Mouse (Mus musculus) midbrain, embryonic 11.5 days (tissue): ENCODE measurements around the gene Dnal4. TPM values are rescaled to one million over a fixed set of nuclear protein-coding genes. Genes with fewer than 3 reads are reported as not detected.

Experiments
- ATAC-seq: fragments of 200-750 bp; cut with Nextera tagmentation; 2 replicates; pipeline ENCODE4 v1.8.0; 2017; ENCODE audit warnings: moderate TSS enrichment, moderate library complexity; ENCODE audit not compliant: low FRiP score
- DNase-seq: peaks from one replicate; pipeline ENCODE4 v3.0.0; 2015; ENCODE audit warnings: low spot score; ENCODE audit errors: missing footprints
- H3K27ac ChIP-seq: fragments of 300-500 bp; sonication (generic); 2 replicates; pipeline ENCODE4 v1.5.1; 2014; ENCODE audit warnings: low read depth, low read length
- H3K27me3 ChIP-seq: fragments of 300-500 bp; sonication (generic); 2 replicates; pipeline ENCODE4 v1.6.1; 2014; ENCODE audit warnings: mild to moderate bottlenecking, low read length, moderate library complexity, mixed read lengths; ENCODE audit not compliant: control insufficient read depth, insufficient read depth
- H3K36me3 ChIP-seq: fragments of 300-500 bp; sonication (generic); 2 replicates; pipeline ENCODE4 v1.6.1; 2014; ENCODE audit warnings: mild to moderate bottlenecking, low read length, moderate library complexity, mixed read lengths; ENCODE audit not compliant: control insufficient read depth, insufficient read depth
- H3K4me1 ChIP-seq: fragments of 300-500 bp; sonication (generic); 2 replicates; pipeline ENCODE4 v1.6.1; 2014; ENCODE audit warnings: low read length; ENCODE audit not compliant: control insufficient read depth, insufficient read depth
- H3K4me2 ChIP-seq: fragments of 300-500 bp; sonication (generic); 2 replicates; pipeline ENCODE4 v1.6.1; 2014; ENCODE audit warnings: mild to moderate bottlenecking, moderate library complexity
- H3K4me3 ChIP-seq: fragments of 300-500 bp; sonication (generic); 2 replicates; pipeline ENCODE4 v1.5.1; 2014; ENCODE audit warnings: low read depth, low read length
- H3K9ac ChIP-seq: fragments of 300-500 bp; sonication (generic); 2 replicates; pipeline ENCODE4 v1.6.1; 2014; ENCODE audit warnings: low read length
- H3K9me3 ChIP-seq: fragments of 300-500 bp; sonication (generic); 2 replicates; pipeline ENCODE4 v1.6.1; 2016; ENCODE audit warnings: low read length; ENCODE audit not compliant: control insufficient read depth
- WGBS: fragments of 180-500 bp; shearing (Covaris S2); extraction: QIAGEN DNeasy Blood & Tissue Kit; methylation state at CpG from one replicate; pipeline ENCODE4 v1.1.7; 2014; 5-methylcytosine and 5-hydroxymethylcytosine counted together
- polyA plus RNA-seq: library from polyadenylated mRNA; unstranded; fragments of >200 nt; fragmentation: Nextera tagmentation; extraction: Ambion mirVana; gene quantifications from 2 replicates; pipeline ENCODE4 v1.2.1, GENCODE M21; 2014

Gene Dnal4
- polyA plus RNA-seq, 1 experiment from 2014 or later = 72.1 TPM

DNA sequence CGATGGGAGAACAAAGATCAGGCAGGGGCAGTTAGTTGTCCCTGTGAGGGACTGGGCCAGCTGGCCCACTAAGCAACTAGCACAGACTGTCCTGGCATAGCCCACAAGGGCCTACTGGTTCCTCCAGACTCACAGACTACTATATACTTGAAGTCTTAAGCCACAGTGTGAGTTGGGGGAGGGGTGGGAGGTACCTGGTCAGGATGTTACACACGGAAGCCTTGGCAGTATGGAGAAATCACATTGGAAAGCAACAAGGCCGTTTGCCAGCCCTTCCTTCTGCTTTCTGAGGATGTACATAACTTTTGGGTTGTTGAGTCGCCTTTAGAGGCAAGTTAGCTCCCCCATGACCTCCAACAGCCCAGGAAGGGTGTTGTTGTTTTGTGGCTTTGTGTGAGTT, 44.0 kb downstream of the Dnal4 start:
- Histone ChIP-seq H3K4me2 (no peak overlapping the region), H3K9me3 (no peaks in the 10 kb centered on the region), H3K9ac (no peak overlapping the region), H3K27ac (no peak overlapping the region), H3K27me3 (no peaks in the 10 kb centered on the region), H3K4me1 (no peaks in the 10 kb centered on the region), H3K4me3 (no peak overlapping the region), H3K36me3 (peaks cover 7% of the 10 kb centered on the region)
- ATAC-seq (no peak), DNase-seq (no peak)
- WGBS = 80% methylated on average over 4 of the region's 4 CpGs

- Histone ChIP-seq H3K4me1 (no peaks in the 10 kb centered on the region), H3K4me2 (no peak overlapping the region), H3K9me3 (no peaks in the 10 kb centered on the region), H3K27ac (no peak overlapping the region), H3K27me3 (no peaks in the 10 kb centered on the region), H3K36me3 (peaks cover 5% of the 10 kb centered on the region; the same call in 1 of the 2 replicates), H3K4me3 (no peak overlapping the region), H3K9ac (no peak overlapping the region)
- DNase-seq (no peak), ATAC-seq (no peak)
- 98% methylated on average over 8 of the region's 8 CpGs for WGBS
Observed at GRCm38 (mm10) chr15:79733192-79733591, 44.5 kb downstream of the Dnal4 start.

DNA sequence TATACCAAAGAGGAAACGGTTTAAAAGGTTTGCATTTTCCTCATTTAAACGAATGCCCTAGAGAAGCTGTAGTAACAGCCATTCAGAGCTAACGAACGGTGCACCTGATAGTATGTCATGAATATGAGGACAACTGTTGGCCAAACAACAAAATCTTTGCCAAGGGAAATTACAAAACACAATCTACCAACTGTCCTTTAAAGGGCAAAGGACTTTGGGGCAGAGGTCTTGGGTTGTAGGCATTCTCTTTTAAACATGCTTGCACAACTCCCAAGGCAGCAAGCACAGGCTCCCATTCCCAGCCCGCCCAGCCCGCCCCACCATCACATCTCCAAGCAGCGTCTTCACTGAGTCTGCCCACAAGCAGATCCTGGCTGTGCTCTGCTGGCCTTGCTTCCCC, 46.1 kb downstream of the Dnal4 start:
- H3K27me3 ChIP-seq = no peaks in the 10 kb centered on the region
- H3K4me3 ChIP-seq = no peak overlapping the region
- WGBS = 84% methylated on average over 7 of the region's 7 CpGs
- no peak overlapping the region for H3K27ac ChIP-seq
- ATAC-seq = no peak
- H3K9me3 ChIP-seq = no peaks in the 10 kb centered on the region
- H3K9ac ChIP-seq = no peak overlapping the region
- DNase-seq = no peak
- H3K36me3 ChIP-seq = peaks cover 3% of the 10 kb centered on the region; the same call in 1 of the 2 replicates
- no peaks in the 10 kb centered on the region for H3K4me1 ChIP-seq
- H3K4me2 ChIP-seq = no peak overlapping the region

DNA sequence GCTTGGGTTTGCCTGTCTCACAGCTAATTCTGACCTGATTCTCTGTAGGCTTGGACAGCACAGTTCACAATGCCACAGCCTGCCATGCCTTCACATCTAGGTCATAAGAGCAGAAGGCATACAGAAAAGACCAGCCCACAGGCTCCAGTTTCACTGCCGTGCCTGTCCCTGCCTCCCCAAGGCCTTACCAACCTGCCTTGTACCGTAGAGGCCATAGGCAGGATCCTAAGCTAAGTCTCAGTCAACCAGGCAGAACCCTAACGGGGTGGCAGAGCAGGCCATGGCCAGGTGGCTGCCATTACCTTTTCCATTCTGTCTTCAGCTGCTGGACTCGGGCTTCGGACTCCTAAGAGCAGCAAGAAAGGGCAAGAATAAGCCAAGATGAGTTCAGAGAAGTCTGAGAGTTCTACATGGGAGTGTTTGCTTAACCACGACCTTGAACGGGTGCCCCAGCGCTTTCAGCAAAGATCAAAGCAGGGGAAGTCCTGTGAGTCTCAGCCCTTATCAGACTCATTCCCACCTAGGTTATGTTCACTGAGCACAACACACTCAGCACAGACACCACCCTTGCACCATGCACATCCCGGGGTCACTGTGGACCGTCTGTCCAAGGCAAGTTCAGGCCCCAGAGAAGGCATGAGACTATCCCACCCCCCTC, 48.8 kb downstream of the Dnal4 start:
- Histone ChIP-seq H3K36me3 (0 out of 2 replicates have a peak, but pooled peaks cover 4% of the 10 kb centered on the region), H3K27me3 (no peaks in the 10 kb centered on the region), H3K27ac (no peak overlapping the region)

DNA sequence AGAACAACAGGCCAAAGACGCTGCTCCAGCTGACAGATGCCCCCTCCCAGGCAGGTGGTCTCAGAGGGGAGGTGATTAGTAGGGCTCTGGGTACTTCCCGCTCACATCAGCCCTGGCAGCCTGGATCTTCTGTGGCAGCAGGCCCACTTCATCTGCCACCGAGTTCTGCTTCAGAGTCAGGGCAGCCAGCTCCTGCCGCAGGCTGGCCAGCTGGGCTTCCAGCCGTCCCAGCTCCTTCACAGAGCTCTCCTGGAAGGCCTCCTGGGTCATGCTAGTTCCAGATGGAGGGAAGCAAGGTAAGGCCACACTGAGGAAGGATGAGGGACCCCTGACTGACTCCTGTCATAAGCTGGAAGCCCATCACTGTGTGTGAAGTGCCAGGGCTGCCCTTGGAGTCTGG, 49.3 kb downstream of the Dnal4 start:
- WGBS = 55% methylated on average over 5 of the region's 5 CpGs
- Histone ChIP-seq H3K9me3 (no peaks in the 10 kb centered on the region), H3K36me3 (0 out of 2 replicates have a peak, but pooled peaks cover 4% of the 10 kb centered on the region), H3K9ac (no peak overlapping the region), H3K4me1 (no peaks in the 10 kb centered on the region), H3K27ac (no peak overlapping the region), H3K27me3 (no peaks in the 10 kb centered on the region), H3K4me3 (no peak overlapping the region), H3K4me2 (no peak overlapping the region)
- no peak for DNase-seq
- ATAC-seq = no peak

More for the DNA sequence above, 48.8 kb downstream of the Dnal4 start:
- no peaks in the 10 kb centered on the region for H3K4me1 ChIP-seq
- no peak overlapping the region for H3K4me2 ChIP-seq
- 86% methylated on average over 10 of the region's 10 CpGs for WGBS
- H3K9me3 ChIP-seq = no peaks in the 10 kb centered on the region
- ATAC-seq = no peak
- DNase-seq = no peak
- H3K4me3 ChIP-seq = no peak overlapping the region
- H3K9ac ChIP-seq = no peak overlapping the region

DNA sequence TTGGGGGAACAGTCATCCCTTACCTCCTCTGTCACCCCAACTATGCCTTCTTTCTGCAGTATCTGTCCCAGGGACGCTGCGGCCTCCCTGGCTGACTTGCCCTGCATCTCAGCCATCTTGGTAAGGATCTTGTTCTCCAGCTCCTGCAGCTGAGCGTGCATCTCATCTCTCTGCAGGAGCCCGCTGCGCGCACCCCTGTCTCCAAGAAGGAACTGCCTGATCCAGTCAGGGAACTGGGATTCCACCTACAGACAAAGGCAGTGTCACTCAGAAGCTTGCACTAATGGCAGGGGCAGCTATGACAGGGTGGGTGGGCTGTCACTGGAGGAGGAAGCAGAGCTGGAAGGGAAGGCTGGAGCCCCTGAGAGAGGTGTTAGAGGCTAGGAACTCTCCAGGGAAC, 49.8 kb downstream of the Dnal4 start:
- Histone ChIP-seq H3K4me3 (no peak overlapping the region), H3K4me2 (no peak overlapping the region), H3K9ac (no peak overlapping the region), H3K36me3 (0 out of 2 replicates have a peak, but pooled peaks cover 4% of the 10 kb centered on the region), H3K9me3 (no peaks in the 10 kb centered on the region), H3K4me1 (no peaks in the 10 kb centered on the region), H3K27me3 (no peaks in the 10 kb centered on the region), H3K27ac (no peak overlapping the region)
- no peak for DNase-seq
- no peak for ATAC-seq
- 77% methylated on average over 6 of the region's 6 CpGs for WGBS

GRCm38 (mm10) chr15:79725190-79725789, 52.4 kb downstream of the Dnal4 start:
- H3K36me3 ChIP-seq = 0 out of 2 replicates have a peak, but pooled peaks cover 7% of the 10 kb centered on the region
- H3K4me2 ChIP-seq = no peak overlapping the region
- H3K4me3 ChIP-seq = no peak overlapping the region
- H3K9ac ChIP-seq = no peak overlapping the region
- no peaks in the 10 kb centered on the region for H3K9me3 ChIP-seq
- no peaks in the 10 kb centered on the region for H3K27me3 ChIP-seq
- ATAC-seq (no peak), DNase-seq (no peak)
- WGBS = 89% methylated on average over 11 of the region's 11 CpGs
- no peak overlapping the region for H3K27ac ChIP-seq
- no peaks in the 10 kb centered on the region for H3K4me1 ChIP-seq

DNA sequence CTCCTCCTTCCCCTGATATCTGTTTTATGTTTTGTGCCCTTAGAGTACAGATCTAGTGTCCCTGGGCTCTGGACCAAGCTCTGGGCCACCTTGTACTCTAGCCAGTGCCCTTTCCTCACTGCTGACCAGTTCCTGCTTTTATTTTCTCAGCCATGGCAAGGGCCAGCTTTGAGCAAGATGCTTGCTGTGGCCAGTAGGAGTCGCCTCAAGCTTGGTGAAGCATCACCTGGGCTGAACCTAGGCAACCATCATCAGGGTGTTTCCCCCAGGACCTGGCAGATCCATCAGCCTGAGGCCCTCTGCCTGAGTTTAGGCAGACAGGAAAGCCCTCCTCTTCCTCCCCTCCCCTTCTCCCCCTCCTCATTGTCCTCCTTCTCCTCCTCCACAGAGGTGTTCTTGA, 54.2 kb downstream of the Dnal4 start:
- H3K9ac ChIP-seq = no peak overlapping the region
- DNase-seq (no peak), ATAC-seq (no peak)
- no peak overlapping the region for H3K4me3 ChIP-seq
- H3K4me2 ChIP-seq = no peak overlapping the region
- H3K36me3 ChIP-seq = 0 out of 2 replicates have a peak, but pooled peaks cover 11% of the 10 kb centered on the region
- no peaks in the 10 kb centered on the region for H3K9me3 ChIP-seq
- H3K27ac ChIP-seq = no peak overlapping the region
- no peaks in the 10 kb centered on the region for H3K27me3 ChIP-seq
- WGBS = 10% methylated on average over 1 of the region's 1 CpGs
- no peaks in the 10 kb centered on the region for H3K4me1 ChIP-seq

DNA sequence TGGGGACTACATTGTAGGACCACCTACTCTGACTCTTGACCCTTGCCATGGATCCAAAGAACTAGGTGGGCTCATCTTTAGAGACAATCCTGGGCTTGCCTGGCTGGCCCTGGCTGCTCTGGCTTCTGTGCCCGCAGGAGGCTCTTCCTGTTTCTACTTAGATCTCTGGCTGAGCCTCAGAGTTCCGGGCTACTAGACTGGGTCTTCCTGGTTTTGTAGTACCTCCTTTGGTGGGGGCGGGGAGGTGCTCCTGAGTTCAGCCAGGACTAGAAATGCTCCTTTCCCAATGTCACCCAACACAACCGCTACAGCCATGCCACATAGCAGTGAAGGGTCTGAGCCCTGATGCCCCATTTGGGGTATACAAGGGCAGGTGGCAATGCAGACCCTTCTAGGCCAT, 56.9 kb downstream of the Dnal4 start:
- Histone ChIP-seq H3K36me3 (peaks cover 21% of the 10 kb centered on the region), H3K27me3 (no peaks in the 10 kb centered on the region), H3K4me1 (no peaks in the 10 kb centered on the region), H3K4me2 (no peak overlapping the region), H3K9ac (no peak overlapping the region), H3K9me3 (no peaks in the 10 kb centered on the region), H3K27ac (no peak overlapping the region), H3K4me3 (no peak overlapping the region)
- 92% methylated on average over 4 of the region's 4 CpGs for WGBS
- no peak for ATAC-seq
- no peak for DNase-seq
